Mouse (Mus musculus): Measurements from ENCODE around the gene Camsap3. TPM values are rescaled to one million over a fixed set of nuclear protein-coding genes. Genes with fewer than 3 reads are reported as not detected.
"Not testable (repeated sequence)": the region's sequence is repeated elsewhere in the genome, so short reads cannot be mapped to it uniquely, and the experiment has no call there.

Gene Camsap3
- 10 to 100 TPM in 1 of 2 experiments, 1 to 10 TPM in 1; 9.1 to 13.8 TPM for total RNA-seq (2021)
- long read RNA-seq, experiment 1, partial matches to known transcripts: 4 of 7 reads
- long read RNA-seq, experiment 1, other reads (novel, unspliced or antisense): 3 of 7 reads
- long read RNA-seq, experiment 2, partial matches to known transcripts: 4 of 6 reads
- long read RNA-seq, experiment 2, other reads (novel, unspliced or antisense): 0 of 6 reads

GRCm38 (mm10) chr8:3586993-3587390 lies at the start of gene Camsap3:
Gene Camsap3, plus strand, starts transcription at chr8:3587293.
- no peak for DNase-seq

- no peak for DNase-seq
These were observed 49.4 kb upstream of the Camsap3 start for GRCm38 (mm10) chr8:3537666-3538065.

- DNase-seq: no peak
These were observed 47.9 kb upstream of the Camsap3 start for GRCm38 (mm10) chr8:3539146-3539545.

- DNase-seq: no peak
These were observed 47.0 kb upstream of the Camsap3 start for GRCm38 (mm10) chr8:3540076-3540475.

- DNase-seq: no peak
These were observed 40.6 kb upstream of the Camsap3 start for GRCm38 (mm10) chr8:3546511-3546910.

GRCm38 (mm10) chr8:3552240-3552639 lies 34.9 kb upstream of the Camsap3 start:
- no peak for DNase-seq

GRCm38 (mm10) chr8:3556114-3556513 lies 31.0 kb upstream of the Camsap3 start:
- no peak for DNase-seq

- no peak for DNase-seq
These were observed 19.3 kb upstream of the Camsap3 start, which contains the start of gene C330021F23Rik for GRCm38 (mm10) chr8:3567641-3568371. Gene C330021F23Rik, plus strand, starts transcription at chr8:3567990.

GRCm38 (mm10) chr8:3568378-3568777 lies 18.7 kb upstream of the Camsap3 start:
- DNase-seq: no peak

GRCm38 (mm10) chr8:3569784-3570183 lies 17.3 kb upstream of the Camsap3 start:
- DNase-seq: no peak

GRCm38 (mm10) chr8:3574546-3574945 lies 12.5 kb upstream of the Camsap3 start:
- no peak for DNase-seq

- no peak for DNase-seq
These were observed 10.7 kb upstream of the Camsap3 start for GRCm38 (mm10) chr8:3576211-3576960.

GRCm38 (mm10) chr8:3579390-3580364 lies 7.4 kb upstream of the Camsap3 start:
- DNase-seq: no peak

GRCm38 (mm10) chr8:3581961-3582360 lies 5.1 kb upstream of the Camsap3 start:
- not testable (repeated sequence) for DNase-seq

GRCm38 (mm10) chr8:3586452-3586851 lies 641 bp upstream of the Camsap3 start:
- no peak for DNase-seq

- peak; percentile 64 for DNase-seq
These were observed 531 bp downstream of the Camsap3 start for GRCm38 (mm10) chr8:3587391-3588257.

- DNase-seq: no peak
These were observed 1.2 kb downstream of the Camsap3 start for GRCm38 (mm10) chr8:3588258-3588633.

GRCm38 (mm10) chr8:3593470-3593869 lies 6.4 kb downstream of the Camsap3 start:
- peak; percentile 77 for DNase-seq

GRCm38 (mm10) chr8:3594466-3594865 lies 7.4 kb downstream of the Camsap3 start:
- DNase-seq: no peak

GRCm38 (mm10) chr8:3598054-3598453 lies 11.0 kb downstream of the Camsap3 start:
- DNase-seq: no peak

- DNase-seq: no peak
These were observed 12.1 kb downstream of the Camsap3 start for GRCm38 (mm10) chr8:3599219-3599618.
